Mouse (Mus musculus) WW6 (cell line): Measurements from ENCODE around the gene 6030468B19Rik.

Experiments used
- DNase-seq: peaks from one replicate; pipeline ENCODE4 v3.0.0-alpha.2; 2013; ENCODE audit warnings: low read depth, low spot score

Gene 6030468B19Rik

DNA sequence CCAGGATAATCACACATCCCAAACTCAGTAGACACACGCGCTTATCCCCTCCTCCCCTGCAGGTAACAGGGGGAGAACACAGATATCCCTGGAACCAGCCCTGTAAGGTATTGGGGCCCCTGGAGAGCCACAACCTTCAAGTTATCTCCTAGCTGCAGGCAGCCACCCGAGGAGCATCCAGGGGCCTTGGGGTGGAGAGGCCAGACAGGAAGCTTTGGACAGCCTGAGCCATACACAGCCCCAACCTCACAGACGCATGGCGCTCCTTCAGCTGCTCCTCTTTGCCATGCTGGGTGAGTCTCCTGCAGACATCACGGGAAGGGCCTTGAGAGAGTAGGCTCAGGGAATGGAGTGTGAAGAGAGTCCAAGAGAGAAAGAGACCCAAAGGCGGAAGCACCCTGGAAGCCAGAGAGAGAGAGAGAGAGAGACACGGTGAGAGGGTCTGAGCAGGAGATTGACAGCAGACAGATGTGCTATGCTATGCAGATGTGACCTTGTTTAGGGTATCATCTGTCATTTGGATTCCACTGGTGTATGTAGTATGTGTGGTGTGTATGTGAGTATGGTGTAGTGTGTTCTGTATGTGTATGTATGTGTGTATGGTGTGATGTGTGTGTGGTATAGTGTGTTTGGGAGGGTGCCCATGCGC is at the start of gene 6030468B19Rik:
6030468B19Rik (plus strand) TSS at position 150 of the 649 bp plus-strand sequence.
- no peak for DNase-seq

DNA sequence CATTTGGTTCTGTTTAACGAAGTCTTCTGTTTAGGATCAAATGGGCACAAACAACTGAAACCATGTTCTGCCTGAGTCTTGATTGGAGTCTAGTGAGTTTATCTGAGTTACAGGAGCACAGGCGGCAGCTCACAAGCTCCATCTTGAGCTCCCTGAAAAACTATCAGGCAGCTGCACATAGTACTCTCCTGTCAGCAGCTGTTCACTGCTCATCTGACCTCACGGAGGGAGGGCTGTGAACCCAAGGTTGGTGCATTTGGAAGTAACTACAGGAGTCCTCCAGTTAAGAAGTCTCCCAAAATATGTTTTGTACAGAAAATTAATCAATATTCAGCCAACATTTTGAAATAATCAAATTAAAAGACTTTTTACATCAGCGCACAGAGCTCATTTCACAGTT is 48.8 kb upstream of the 6030468B19Rik start:
- no peak for DNase-seq

DNA sequence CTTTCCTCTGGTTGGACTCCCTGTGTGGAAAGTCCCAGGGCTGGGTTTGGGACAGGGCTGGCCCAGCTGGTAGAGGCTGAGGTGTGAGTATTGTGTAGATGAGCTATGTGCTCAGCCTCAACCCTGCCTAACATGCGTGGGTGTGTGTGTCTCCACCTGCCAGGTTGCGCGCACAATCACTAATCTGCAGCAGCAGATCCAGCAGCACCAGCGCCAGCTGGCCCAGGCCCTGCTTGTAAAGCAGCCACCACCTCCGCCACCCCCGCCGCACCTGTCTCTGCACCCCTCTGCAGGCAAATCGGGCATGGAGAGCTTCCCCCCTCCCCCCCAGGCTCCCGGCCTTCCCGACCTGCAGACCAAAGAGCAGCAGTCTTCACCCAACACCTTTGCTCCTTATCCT is 48.0 kb upstream of the 6030468B19Rik start:
- DNase-seq = no peak

DNA sequence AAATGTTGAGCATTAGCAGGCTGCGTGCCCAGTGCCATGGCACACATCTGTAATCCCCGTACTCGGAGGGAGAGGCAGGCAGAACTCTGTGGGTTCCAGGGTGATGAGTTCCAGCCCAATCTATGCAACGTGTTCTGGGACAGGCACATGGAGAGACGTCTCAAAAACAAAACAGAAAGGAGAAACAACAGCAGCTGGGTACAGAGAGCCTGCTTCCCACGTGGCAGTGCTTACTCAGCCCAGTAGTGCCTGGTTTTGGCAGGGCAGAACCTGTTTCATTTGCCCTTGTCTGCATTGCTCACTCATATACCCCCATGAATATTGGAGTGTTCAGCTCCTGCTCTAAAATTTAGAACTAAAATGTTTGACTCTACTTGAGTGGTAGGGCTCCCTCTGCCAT is 45.9 kb upstream of the 6030468B19Rik start:
- DNase-seq = no peak

DNA sequence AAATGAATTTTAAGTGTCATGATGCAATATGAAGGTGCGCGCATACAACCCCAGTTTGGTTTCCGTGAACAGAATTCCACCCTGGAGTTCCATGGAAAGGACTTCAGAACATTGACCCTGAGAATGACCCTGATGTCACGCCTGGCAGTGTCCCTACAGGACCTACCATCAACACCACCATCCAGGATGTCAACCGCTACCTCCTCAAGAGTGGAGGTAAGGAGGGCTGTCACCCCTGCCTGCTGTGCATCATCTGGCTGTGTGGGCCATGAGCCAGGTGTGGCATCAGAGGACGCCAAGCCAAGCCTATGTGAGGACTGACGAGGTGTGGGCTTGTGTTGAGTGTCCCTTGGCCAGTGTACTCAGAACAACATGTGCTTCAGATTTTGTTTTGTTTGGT is 41.6 kb upstream of the 6030468B19Rik start:
- no peak for DNase-seq

DNA sequence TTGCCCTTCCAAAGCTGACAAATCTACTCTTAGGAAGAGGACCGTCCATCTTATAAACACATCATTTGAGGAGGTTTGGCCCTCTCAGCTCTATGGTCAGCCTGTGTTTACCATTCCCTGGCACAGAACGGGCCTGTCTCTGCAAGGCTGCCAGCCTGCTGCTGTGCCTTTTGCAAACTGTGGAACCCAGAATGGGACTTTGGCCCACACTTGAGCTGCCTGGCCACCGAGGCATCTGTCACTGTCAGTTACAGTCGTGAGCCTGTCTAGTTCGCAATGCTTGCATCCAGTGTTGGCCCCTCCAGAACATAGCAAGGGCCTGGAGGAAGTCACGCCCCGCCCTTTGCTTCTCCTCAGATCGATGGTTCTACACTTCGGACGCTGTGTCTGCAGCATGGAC is 38.2 kb upstream of the 6030468B19Rik start:
- DNase-seq = no peak

DNA sequence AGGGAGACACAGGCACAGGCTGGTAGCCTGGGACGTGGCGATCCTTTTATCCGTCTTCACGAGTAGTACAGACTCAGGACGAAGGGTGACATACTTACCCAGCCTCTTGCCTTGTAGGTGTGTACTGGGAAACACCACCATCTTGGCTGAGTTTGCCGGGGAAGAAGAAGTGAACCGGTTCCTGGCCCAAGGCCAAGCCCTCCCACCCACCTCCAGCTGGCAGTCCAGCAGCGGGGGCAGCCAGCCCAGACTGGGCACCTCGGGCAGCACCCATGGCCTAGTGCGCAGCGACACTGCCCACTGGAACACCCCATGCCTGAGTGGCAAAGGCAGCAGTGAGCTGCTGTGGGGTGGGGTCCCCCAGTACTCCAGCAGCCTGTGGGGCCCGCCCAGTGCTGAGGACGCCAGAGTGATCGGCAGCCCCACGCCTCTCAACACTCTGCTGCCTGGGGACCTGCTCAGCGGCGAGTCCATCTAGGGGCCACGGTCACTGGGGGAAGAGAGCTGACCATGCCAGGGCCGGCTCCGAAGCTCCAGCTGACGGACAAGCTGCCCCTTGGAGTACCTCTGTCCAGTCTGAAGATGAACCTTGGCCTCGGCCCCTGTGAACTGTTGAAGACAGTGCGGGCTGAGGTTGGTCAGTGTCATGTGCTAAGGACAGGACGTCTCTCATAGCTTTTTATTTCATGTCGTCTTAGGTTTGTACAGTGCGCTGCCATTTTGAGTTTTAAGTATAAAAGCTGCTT is 36.9 kb upstream of the 6030468B19Rik start:
- no peak for DNase-seq

DNA sequence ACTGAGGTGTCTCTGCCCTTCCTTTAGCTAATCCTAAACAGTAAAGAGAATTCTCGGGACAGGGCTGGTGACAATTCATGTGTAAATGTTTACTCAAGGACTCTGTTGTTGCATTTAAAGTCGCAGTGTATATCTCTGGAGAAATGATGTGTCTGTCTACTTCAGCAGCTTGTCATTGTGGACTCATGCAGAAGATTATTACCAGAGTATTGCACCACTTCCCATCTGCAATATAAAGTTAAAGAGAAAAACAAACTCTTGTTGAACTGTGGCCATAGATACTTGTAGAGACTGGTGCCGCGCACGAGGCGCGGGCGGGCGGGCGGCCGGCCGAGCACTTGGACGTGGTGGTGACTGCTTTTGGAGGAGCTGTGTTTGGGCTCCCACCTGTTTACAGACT is 35.7 kb upstream of the 6030468B19Rik start:
- no peak for DNase-seq

DNA sequence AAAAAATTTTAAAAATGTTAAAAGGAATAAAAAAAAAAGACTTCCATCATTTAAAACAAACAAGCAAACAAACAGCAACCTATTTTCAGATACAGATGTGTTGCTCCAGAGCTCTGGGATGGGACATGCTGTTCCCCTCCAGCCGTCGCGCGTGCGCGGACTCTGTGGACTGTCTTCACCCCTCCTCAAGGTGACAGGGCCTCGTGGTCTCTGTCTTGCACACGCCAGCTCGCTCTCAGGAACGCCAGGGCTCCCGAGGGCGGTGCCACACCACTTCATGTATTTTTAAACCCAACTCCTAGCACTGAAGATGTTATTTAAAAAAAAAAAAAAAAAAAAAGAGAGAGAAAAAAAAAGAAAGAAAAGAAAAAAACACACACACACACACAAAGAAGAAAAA is 35.2 kb upstream of the 6030468B19Rik start:
- DNase-seq = no peak

DNA sequence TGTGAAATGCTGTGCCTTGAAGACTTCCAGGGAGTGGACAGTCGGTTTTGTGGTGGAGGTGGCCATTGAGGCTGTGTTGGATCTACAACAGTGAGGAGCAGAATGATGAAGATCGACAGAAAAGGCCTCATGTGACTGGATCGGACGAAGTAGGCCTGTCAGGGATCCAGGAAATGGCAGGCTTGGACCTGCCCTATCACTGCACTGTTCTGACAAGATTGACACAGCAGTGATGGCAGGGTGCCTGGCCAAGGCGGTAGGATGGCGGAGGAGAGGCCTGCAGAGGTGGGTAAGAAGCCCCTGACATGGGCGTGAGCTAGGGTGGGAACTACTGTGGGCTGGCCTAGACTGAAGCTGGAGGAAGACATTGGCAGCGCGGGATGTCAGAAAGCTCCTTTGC is 33.1 kb upstream of the 6030468B19Rik start:
- DNase-seq = no peak

DNA sequence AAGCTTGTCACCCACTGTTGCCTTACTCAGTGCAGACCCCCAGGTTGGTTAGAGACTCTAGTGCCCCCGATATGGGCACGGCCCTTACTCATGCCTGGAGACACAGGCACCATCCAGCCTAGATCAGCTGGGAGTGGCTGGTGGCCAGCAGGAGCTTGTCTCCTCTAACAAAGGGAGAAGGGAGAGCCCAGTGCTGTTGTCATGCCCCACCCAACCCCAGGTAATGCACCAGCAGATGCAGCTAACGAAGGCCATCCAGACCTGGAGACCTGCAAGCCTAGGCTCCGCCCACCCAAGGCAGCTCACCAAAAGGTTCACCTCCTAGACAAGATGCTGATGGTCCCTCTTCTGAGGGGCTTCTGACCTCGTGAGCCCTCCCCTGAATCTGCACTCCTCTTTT is 32.1 kb upstream of the 6030468B19Rik start:
- no peak for DNase-seq

DNA sequence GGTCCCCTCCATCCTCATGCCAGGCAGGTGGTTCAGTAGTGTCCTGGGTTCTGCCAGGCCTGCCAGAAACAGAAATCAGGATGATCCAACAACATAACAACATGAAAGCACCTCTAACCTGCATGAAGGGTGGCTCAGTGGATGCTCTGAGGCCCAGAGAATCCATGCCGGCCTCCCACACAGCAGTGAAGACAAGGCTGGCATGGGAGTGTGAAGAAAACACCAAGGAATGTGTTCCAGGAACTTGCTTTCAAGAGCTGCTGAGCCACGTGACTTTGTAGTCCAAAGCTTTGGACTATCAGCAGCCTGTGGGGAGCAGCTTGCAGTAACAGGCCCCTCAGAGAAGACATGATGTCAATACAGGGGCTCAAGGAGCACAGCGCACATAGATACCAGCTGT is 31.2 kb upstream of the 6030468B19Rik start:
- DNase-seq = no peak

DNA sequence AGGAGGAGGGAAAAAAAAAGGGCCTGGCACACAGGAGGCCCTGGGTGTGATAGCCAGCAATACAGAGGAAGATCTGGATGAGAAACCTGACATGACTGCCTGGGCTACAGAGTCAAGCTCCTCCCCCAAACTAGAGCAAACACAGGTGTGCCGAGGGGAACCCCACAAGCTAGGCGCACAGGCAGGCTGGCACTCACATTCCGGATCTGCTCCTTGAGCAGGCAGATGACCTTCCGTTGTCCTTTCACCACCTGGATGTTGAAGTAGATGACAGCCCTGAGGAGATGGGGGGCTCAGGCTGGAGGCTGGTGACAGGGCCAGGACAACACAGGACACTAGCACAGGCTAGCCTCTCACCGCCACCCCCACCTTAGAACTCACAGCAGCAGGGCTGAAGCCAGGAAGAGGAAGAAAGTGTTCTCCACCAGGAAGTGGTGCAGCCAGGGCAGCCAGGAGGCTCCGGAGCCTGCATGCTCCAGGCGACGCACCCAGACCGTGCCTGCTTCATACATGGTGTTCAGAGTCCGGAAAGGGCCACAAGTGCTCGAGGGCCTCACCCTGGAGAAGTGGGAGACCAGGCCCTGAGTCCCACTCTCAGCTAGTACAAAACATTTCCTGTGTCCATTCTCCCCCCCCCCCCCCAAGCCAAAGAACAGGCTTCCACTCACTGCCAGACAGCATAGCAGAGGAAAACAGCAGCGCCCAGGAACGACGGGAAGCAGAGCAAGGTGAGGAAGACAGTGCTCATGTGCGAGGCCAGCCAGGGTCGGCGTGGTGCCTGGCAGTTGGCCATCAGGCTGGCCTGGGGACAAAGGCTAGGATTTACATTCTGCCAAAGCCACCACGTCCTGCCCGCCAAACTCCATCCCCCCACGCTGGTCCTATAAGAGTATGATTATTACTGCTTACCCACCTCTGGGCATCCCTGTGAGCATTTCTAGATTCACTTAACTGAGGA is 28.5 kb upstream of the 6030468B19Rik start:
- no peak for DNase-seq

DNA sequence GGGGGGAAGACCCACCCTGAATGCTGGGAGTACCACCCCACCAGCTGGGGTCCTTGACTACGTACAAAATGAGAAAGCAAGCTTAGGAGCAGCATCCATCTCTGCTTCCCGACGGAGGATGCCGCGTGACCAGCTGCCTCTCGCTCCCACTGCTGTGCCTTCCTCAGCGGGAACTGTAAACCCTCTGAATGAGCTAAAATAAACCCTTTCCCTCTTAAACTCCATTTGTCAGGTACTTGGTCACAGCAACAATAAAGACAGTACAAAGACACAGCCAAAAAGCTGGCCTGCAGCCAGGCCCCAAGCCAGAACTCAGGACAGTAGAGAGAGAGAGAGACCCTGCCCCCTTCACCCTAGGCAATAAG is 27.8 kb upstream of the 6030468B19Rik start:
- DNase-seq = no peak

DNA sequence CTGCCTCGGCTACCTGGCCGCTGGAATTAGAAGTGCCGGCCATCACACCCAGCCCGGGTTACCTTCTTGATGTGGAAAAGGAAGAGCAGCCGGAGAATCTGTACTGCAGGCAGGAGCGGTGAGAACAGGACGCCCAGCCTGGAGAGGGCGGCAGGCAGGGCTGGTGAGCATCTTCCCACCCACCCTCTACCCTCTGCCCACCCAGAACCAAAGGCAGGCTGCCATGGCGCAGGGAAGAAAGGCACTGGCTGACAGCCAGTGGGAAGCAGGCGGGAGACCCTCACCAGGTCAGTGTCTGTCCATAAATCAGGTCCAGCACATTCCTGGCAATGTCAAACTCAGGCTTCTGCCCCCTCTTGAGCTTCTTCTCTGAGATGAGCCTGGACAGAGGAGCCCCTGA is 27.1 kb upstream of the 6030468B19Rik start:
- DNase-seq = no peak

DNA sequence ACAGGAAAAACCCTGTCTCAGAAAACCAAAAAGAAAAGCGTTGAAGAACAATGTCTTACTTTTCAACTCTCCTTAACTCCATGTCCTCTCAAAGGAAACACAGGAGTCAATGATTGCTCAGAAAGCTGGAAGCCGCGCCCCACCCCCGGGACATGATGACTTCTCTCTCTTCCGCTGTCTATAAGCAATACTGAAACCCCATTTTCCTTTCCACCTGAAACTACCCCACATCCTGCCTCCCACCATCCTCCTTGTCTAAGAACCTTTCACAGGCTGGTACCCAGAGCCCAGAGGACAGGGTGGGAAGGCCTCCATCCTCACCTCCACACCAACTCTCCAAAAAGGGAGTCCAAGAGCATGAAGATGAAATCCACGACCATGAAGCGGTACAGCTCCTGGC is 25.1 kb upstream of the 6030468B19Rik start:
- no peak for DNase-seq

DNA sequence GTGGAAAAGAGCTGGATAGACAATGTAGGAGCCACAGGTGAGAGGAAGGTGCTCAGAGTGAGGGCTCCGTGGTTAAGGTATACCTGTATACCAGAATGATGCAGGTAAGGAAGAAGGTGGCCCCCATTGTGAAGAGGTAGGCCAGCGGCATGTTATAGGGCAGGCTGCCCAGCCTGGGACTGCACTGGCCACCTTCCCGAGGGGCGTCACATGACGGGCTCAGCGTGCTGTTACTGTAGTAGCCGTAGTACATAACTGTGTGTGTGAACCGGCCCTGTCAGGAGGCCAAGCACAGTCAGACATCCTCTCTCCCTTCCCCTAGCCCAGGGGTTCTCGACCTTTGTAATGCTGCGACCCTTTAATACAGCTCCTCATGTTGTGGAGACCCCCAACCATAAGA is 22.5 kb upstream of the 6030468B19Rik start:
- DNase-seq = no peak

DNA sequence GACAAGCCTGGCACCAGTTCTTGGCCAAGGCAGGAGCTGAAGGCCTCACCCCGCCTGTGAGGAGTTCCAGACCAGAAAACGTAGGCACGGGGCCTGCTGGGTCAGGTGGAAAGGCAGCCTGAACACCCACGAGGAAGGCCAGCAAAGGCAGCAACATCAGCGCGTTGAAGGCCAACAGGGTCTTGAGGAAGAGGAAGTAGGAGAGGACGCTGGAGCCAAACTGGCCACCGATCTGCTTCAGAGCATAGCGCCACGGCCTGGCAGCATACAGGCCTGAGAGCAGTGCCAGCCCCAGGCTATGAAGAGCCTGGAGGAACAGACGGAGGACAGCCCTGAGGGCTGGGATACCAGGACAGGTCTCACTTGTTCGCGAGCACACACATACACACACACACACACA is 21.9 kb upstream of the 6030468B19Rik start:
- no peak for DNase-seq

DNA sequence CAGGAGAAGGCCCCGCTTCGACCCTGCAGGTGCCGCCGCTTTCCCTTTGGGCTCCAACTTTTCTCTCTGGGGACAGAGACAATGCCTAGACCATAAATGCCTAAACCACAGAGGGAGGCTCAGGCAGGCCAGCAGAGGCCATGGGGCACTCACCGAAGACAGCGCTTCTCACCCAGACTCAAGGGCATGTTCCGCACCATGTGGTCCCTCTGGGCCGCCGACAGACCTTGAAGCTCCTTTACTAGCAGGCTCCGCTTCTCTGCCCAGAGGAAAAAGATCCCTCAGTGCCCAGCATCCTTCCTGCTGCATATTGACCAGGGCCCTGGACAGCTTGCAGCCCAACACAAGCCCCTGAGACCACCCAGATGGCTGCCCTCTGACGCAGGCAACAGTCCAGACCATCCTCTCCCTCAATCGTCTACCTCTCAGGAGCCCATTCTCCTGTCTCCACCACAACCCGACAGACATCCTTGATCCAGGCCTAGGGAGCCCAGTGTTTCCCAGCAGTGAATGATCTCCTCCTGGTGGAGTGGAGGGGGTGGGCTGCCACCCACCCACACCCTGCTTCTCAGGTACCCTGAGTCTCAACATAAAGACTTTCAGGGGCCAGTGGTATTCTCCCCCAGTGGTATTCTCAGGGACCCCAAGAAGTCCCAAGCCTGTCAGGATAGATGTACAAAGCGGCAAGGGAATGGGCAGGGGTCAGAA is 21.2 kb upstream of the 6030468B19Rik start:
- DNase-seq = no peak

DNA sequence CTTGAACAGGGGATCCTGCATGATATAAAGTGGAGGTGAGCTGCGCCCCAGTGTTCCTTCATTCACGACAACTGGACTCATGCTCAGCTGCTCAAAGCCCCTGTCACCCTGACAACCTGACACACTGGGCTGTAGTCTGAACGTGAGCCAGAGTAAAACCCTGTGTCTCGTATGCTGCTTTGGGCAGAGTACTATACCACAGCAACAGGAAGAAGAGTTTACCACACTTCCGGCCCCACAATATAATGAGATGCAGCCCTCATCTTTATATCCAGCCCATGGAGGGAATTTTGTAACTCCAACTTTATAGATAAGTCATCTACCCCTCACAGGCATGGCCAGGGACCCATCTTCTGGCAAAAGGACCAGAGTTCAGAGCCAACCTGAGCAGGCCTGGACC is 20.3 kb upstream of the 6030468B19Rik start:
- no peak for DNase-seq

DNA sequence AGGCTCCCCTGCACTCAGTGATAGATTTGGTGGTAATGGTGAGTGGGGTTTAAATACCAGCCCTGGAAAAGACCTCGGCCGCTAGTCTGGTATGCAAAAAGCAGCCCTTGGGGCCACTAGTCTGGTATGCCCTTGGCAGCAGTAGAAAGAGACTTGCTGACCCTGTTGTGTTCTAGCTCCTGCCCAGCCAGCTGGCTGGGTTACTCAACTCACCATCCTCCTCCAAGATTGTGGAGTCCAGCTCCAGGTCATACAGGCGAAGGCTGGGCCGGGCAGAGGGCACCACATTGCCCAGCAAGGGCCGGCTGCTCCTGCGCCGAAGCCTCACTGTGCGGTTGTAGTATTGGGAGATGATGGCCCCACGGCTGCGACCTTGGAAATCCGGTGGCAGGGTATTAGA is 19.4 kb upstream of the 6030468B19Rik start:
- no peak for DNase-seq
